Mouse (Mus musculus): ENCODE measurements around the gene Pou6f2.

DNA sequence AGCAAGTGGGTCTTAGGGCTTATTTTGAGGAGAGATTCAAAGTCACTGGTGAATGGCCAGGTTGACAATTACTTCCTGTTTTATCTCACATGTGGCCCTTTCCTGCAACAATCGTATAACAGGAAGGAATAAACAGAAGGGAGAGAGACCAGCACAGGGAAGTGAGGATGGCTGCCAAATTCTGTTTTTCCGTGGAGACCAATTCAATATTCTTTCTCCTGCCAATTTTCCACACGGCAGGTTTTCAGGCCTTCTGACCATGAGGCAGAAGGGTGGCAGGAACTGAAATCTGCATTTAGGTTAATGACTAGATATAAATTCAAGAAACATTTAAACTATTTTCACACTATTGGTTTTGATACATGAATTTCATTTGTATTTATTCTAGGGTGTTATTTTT lies 224.5 kb downstream of the Pou6f2 start:
- TF ChIP-seq CTCF (IDR thresholded peaks at IDR 0.05; ENCODE audit: insufficient read depth, low read length) (no peak), POLR2A (IDR thresholded peaks at IDR 0.05; ENCODE audit: borderline replicate concordance, extremely low read depth, low read depth, low read length) (no peak)

All from lung, adult 2 months (tissue).